Mouse (Mus musculus) granulocyte monocyte progenitor cell, adult 5-6 weeks (primary cell): Measurements from ENCODE around the gene Ankrd2. TPM values are rescaled to one million over a fixed set of nuclear protein-coding genes. Genes with fewer than 3 reads are reported as not detected.

Source experiments
- ATAC-seq: replicated peaks from 2 replicates; pipeline ENCODE4 v1.8.0; 2016; ENCODE audit warnings: mild to moderate bottlenecking, moderate TSS enrichment, inconsistent platforms; ENCODE audit not compliant: poor library complexity, severe bottlenecking
- total RNA-seq, 2 experiments: library from RNA; stranded (forward) in 1 of 2; stranded (reverse) in 1 of 2; fragments of 200-712, 200-1000 nt in 1 of 2; fragments of >200 nt in 1 of 2; fragmentation: Nextera tagmentation in 1 of 2; gene quantifications; 2 replicates each; pipeline ENCODE4 v1.2.3; 2014 to 2017

The Ankrd2 gene
- total RNA-seq, 2 experiments from 2014 or later: not detected

DNA sequence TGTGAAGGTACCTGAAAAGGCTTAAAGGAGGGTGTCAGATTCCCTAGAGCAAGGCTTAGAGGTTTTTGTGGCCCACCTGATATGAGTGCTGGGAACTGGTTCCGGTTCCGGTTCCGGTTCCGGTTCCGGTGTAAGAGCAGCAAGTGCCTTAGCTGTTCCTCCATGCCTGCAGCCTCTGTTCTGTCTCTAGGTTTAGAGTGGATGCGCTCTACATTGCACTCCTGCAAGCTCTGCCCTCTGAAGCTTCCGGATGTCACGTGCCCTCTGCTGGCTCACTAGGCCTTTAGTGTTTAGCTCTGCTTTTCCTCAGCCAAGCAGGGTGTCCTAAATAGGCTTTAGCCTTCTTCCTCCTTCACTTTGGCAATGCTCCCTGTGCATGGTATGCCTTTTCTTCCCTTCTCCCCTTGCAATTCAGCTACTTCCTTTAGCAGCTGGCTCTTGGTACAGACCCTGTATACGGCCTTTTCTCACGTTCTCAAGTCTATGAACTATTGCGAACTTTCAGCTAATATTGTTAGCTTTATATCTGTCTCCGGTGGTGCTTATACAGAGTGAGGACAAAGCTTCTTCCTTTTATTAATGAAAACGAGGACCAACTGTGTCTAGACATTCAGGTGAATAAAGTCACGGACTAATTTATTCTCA is 53.4 kb downstream of the Ankrd2 start:
- ATAC-seq: peak; percentile 42

DNA sequence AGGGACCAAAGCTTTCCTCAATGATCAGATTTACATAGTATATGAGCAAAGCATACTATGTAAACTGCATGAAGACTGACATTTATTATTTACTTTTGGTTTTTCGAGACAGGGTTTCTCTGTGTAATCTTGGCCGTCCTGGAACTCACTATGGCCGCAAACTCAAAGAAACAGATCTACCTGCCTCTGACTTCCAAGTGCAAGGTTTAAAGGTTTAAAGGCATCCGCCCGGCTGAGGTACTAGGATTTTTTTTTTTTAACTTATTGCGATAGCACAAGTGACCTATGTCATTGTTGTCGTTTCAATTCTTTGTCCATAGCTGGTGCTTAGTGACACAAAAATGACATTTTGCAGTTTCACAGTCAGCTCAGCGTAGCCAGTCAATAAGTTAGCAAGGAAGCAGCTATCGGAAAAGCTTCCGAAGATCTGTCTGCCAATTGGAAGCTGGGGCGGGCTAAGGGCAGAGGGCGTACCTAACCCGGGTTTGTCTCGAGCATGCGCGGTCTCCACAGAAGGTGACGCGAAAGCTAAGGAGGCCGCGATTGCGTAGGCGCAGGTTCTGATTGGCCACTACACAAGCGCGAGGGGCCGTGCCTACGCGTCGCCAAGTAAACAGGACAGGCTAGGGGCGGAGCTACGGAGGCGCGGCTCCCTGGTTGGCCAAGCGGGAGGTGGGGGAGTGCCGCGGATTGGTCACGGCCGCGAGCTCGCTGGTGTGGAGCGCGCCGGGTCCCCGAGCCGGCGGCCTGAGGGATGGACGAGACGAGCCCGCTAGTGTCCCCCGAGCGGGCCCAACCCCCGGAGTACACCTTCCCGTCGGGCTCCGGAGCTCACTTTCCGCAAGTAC is 54.2 kb downstream of the Ankrd2 start, which contains the start of gene Pi4k2a:
TSS of gene Pi4k2a (plus strand) at position 723 of the 848 bp plus-strand sequence.
- ATAC-seq: peak; percentile 87

DNA sequence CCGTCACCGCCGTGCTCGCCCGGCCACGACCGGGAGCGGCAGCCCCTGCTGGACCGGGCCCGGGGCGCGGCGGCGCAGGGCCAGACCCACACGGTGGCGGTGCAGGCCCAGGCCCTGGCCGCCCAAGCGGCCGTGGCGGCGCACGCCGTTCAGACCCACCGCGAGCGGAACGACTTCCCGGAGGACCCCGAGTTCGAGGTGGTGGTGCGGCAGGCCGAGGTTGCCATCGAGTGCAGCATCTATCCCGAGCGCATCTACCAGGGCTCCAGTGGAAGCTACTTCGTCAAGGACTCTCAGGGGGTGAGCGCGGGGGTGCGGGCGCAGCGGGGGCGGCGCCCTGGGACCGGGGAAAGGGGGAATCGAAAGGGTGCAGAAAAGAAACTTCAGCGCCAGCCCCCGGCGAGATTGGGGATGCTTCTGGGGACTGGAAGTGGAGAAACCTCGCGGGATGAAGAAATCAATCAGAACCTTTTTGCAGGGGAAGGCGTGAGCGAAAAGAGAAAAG is 54.9 kb downstream of the Ankrd2 start:
- ATAC-seq: peak; percentile 41

Other genes with a start within 250 kb of the Ankrd2 start
- gene Arhgap19, start 234.0 kb upstream of the Ankrd2 start, total RNA-seq (2014; fragmentation: Nextera tagmentation): 19.8 and 25.9 TPM in 2 replicates
- 43.2 and 55.3 TPM in 2 replicates for gene Arhgap19, start 234.0 kb upstream of the Ankrd2 start, total RNA-seq (2017)
- 2.6 and 5.6 TPM in 2 replicates for gene Frat1, start 206.0 kb upstream of the Ankrd2 start, total RNA-seq (2014; fragmentation: Nextera tagmentation)
- 10.0 and 11.2 TPM in 2 replicates for gene Frat1, start 206.0 kb upstream of the Ankrd2 start, total RNA-seq (2017)
- gene Frat2, start 187.9 kb upstream of the Ankrd2 start, total RNA-seq (2014; fragmentation: Nextera tagmentation): 18.9 and 20.6 TPM in 2 replicates
- 25.7 and 33.4 TPM in 2 replicates for gene Frat2, start 187.9 kb upstream of the Ankrd2 start, total RNA-seq (2017)
- 14.8 and 22.3 TPM in 2 replicates for gene Rrp12, start 139.8 kb upstream of the Ankrd2 start, total RNA-seq (2014; fragmentation: Nextera tagmentation)
- 18.1 and 20.1 TPM in 2 replicates for gene Rrp12, start 139.8 kb upstream of the Ankrd2 start, total RNA-seq (2017)
- 865 and 869 TPM in 2 replicates for gene Pgam1, start 124.1 kb upstream of the Ankrd2 start, total RNA-seq (2014; fragmentation: Nextera tagmentation)
- 502 and 504 TPM in 2 replicates for gene Pgam1, start 124.1 kb upstream of the Ankrd2 start, total RNA-seq (2017)
- 62.5 and 87.5 TPM in 2 replicates for gene Exosc1, start 102.6 kb upstream of the Ankrd2 start, total RNA-seq (2014; fragmentation: Nextera tagmentation)
- 69.5 and 82.4 TPM in 2 replicates for gene Exosc1, start 102.6 kb upstream of the Ankrd2 start, total RNA-seq (2017)
- 77.4 and 78.5 TPM in 2 replicates for gene Zdhhc16, start 102.5 kb upstream of the Ankrd2 start, total RNA-seq (2014; fragmentation: Nextera tagmentation)
- 42.4 and 47.2 TPM in 2 replicates for gene Zdhhc16, start 102.5 kb upstream of the Ankrd2 start, total RNA-seq (2017)
- 56.9 and 59.4 TPM in 2 replicates for gene Mms19, start 54.8 kb upstream of the Ankrd2 start, total RNA-seq (2014; fragmentation: Nextera tagmentation)
- 36.2 and 37.4 TPM in 2 replicates for gene Mms19, start 54.8 kb upstream of the Ankrd2 start, total RNA-seq (2017)
- gene Ubtd1, start 54.2 kb upstream of the Ankrd2 start, total RNA-seq (2014; fragmentation: Nextera tagmentation): 25.4 and 38.5 TPM in 2 replicates
- gene Ubtd1, start 54.2 kb upstream of the Ankrd2 start, total RNA-seq (2017): 6.4 and 9.5 TPM in 2 replicates
- gene Hoga1, start 9.6 kb downstream of the Ankrd2 start, total RNA-seq (2014; fragmentation: Nextera tagmentation): not detected in 2 replicates
- not detected in 2 replicates for gene Hoga1, start 9.6 kb downstream of the Ankrd2 start, total RNA-seq (2017)
- gene 4933411K16Rik, start 16.2 kb downstream of the Ankrd2 start, total RNA-seq (2014; fragmentation: Nextera tagmentation): not detected in 2 replicates
- gene 4933411K16Rik, start 16.2 kb downstream of the Ankrd2 start, total RNA-seq (2017): not detected in 2 replicates
- gene Morn4, start 50.4 kb downstream of the Ankrd2 start, total RNA-seq (2014; fragmentation: Nextera tagmentation): 1.5 and 2.5 TPM in 2 replicates
- gene Morn4, start 50.4 kb downstream of the Ankrd2 start, total RNA-seq (2017): 0.09 and 0.72 TPM in 2 replicates
- 19.1 and 21.9 TPM in 2 replicates for gene Pi4k2a, start 54.5 kb downstream of the Ankrd2 start, total RNA-seq (2014; fragmentation: Nextera tagmentation)
- 6.7 and 7.1 TPM in 2 replicates for gene Pi4k2a, start 54.5 kb downstream of the Ankrd2 start, total RNA-seq (2017)
- gene Avpi1, start 93.1 kb downstream of the Ankrd2 start, total RNA-seq (2014; fragmentation: Nextera tagmentation): 9.9 and 12.0 TPM in 2 replicates
- 4.5 and 10.7 TPM in 2 replicates for gene Avpi1, start 93.1 kb downstream of the Ankrd2 start, total RNA-seq (2017)
- gene Marveld1, start 111.4 kb downstream of the Ankrd2 start, total RNA-seq (2014; fragmentation: Nextera tagmentation): 15.1 and 19.7 TPM in 2 replicates
- 13.2 and 13.9 TPM in 2 replicates for gene Marveld1, start 111.4 kb downstream of the Ankrd2 start, total RNA-seq (2017)
- gene Zfyve27, start 128.0 kb downstream of the Ankrd2 start, total RNA-seq (2014; fragmentation: Nextera tagmentation): 34.6 and 35.5 TPM in 2 replicates
- 21.1 and 26.4 TPM in 2 replicates for gene Zfyve27, start 128.0 kb downstream of the Ankrd2 start, total RNA-seq (2017)
- not detected in 2 replicates for gene Sfrp5, start 166.3 kb downstream of the Ankrd2 start, total RNA-seq (2014; fragmentation: Nextera tagmentation)
- not detected in 2 replicates for gene Sfrp5, start 166.3 kb downstream of the Ankrd2 start, total RNA-seq (2017)
- not detected in 2 replicates for gene Golga7b, start 211.6 kb downstream of the Ankrd2 start, total RNA-seq (2014; fragmentation: Nextera tagmentation)
- not detected in 2 replicates for gene Golga7b, start 211.6 kb downstream of the Ankrd2 start, total RNA-seq (2017)